Mouse (Mus musculus) heart, embryonic 11.5 days (tissue): ENCODE measurements at regions not wholly inside any gene's neighbourhood (a gene's known extent, or its start where the extent isn't known, plus 50 kb on each side); places are given as distances from the start of the nearest gene placed in this dataset.

Source experiments
- ATAC-seq: fragments of 200-750 bp; cut with Nextera tagmentation; replicated peaks from 2 replicates; pipeline ENCODE4 v1.8.0; 2017; ENCODE audit warnings: moderate library complexity; ENCODE audit not compliant: insufficient number of reproducible peaks, low FRiP score, low TSS enrichment
- H3K27ac ChIP-seq: fragments of 300-500 bp; sonication (generic); 2 replicates; pipeline ENCODE4 v1.5.1; 2014; ENCODE audit warnings: mild to moderate bottlenecking, low read depth, low read length
- H3K27me3 ChIP-seq: fragments of 300-500 bp; sonication (generic); 2 replicates; pipeline ENCODE4 v1.6.1; 2014; ENCODE audit warnings: mild to moderate bottlenecking, low read length, mixed read lengths; ENCODE audit not compliant: control insufficient read depth, insufficient read depth
- H3K36me3 ChIP-seq: fragments of 300-500 bp; sonication (generic); 2 replicates; pipeline ENCODE4 v1.6.1; 2014; ENCODE audit warnings: mild to moderate bottlenecking, low read length, moderate library complexity, mixed read lengths; ENCODE audit not compliant: control insufficient read depth, insufficient read depth
- H3K4me1 ChIP-seq: fragments of 300-500 bp; sonication (generic); 2 replicates; pipeline ENCODE4 v1.6.1; 2014; ENCODE audit warnings: low read length; ENCODE audit not compliant: control insufficient read depth, insufficient read depth
- H3K4me2 ChIP-seq: fragments of 300-500 bp; sonication (generic); 2 replicates; pipeline ENCODE4 v1.6.1; 2014; ENCODE audit warnings: mild to moderate bottlenecking, moderate library complexity
- H3K4me3 ChIP-seq: fragments of 300-500 bp; sonication (generic); 2 replicates; pipeline ENCODE4 v1.5.1; 2014; ENCODE audit warnings: low read depth, low read length
- H3K9ac ChIP-seq: fragments of 300-500 bp; sonication (generic); 2 replicates; pipeline ENCODE4 v1.6.1; 2014; ENCODE audit warnings: mild to moderate bottlenecking, low read depth, low read length, moderate library complexity
- H3K9me3 ChIP-seq: fragments of 300-500 bp; sonication (generic); replicated peaks from 2 replicates; pipeline ENCODE4 v1.6.1; 2016; ENCODE audit warnings: low read length; ENCODE audit not compliant: control insufficient read depth
- whole genome bisulfite sequencing: fragments of 180-500 bp; shearing (Covaris S2); extraction: QIAGEN DNeasy Blood & Tissue Kit; methylation state at CpG from one replicate; pipeline ENCODE4 v1.1.7; 2014; ENCODE audit not compliant: insufficient replicate concordance; 5-methylcytosine and 5-hydroxymethylcytosine counted together

- no peaks in the 10 kb centered on the region for H3K9me3 ChIP-seq
- no peak overlapping the region for H3K4me2 ChIP-seq
- H3K4me1 ChIP-seq: no peaks in the 10 kb centered on the region
- 77% methylated on average over 6 of the region's 6 CpGs for WGBS
- no peaks in the 10 kb centered on the region for H3K27me3 ChIP-seq
- no peaks in the 10 kb centered on the region for H3K36me3 ChIP-seq
- H3K4me3 ChIP-seq: no peak overlapping the region
- no peak overlapping the region for H3K9ac ChIP-seq
- no peak overlapping the region for H3K27ac ChIP-seq
- no peak for ATAC-seq
These were observed 98.4 kb upstream of the Plxna2 start for GRCm38 (mm10) chr1:194519509-194520220.

DNA sequence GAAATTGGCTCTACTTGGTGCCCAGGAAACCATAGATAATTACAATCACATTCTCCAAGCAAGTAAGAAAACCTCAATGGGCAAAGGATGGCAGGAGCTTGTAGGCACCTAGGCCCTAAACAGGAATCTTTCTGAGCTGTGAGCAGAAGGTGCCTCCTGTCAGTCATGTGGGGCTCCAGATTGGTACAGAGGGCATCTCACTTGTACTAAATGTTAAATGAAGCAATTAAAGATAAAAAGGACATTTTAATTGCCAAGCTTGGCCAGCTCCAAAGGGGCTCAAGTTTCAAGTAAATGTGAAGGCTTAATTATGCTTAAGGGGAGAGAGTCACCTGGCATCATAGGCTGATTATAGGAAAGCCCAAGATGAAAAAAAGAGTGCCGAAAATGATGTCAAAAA, 101.9 kb upstream of the Plxna2 start:
- 58% methylated on average over 1 of the region's 1 CpGs for WGBS

GRCm38 (mm10) chr1:194508314-194508713, 109.7 kb upstream of the Plxna2 start:
- Histone ChIP-seq H3K27me3 (no peaks in the 10 kb centered on the region), H3K4me2 (no peak overlapping the region), H3K4me3 (no peak overlapping the region), H3K27ac (no peak overlapping the region), H3K9ac (no peak overlapping the region), H3K9me3 (no peaks in the 10 kb centered on the region; the same call in 1 of the 2 replicates), H3K36me3 (no peaks in the 10 kb centered on the region), H3K4me1 (no peaks in the 10 kb centered on the region)
- 67% methylated on average over 1 of the region's 1 CpGs for WGBS
- no peak for ATAC-seq

More for the DNA sequence above, 101.9 kb upstream of the Plxna2 start:
- no peak for ATAC-seq
- Histone ChIP-seq H3K4me3 (no peak overlapping the region), H3K27me3 (no peaks in the 10 kb centered on the region), H3K9me3 (no peaks in the 10 kb centered on the region; the same call in 1 of the 2 replicates), H3K4me1 (no peaks in the 10 kb centered on the region), H3K9ac (no peak overlapping the region), H3K4me2 (no peak overlapping the region), H3K27ac (no peak overlapping the region), H3K36me3 (no peaks in the 10 kb centered on the region)

GRCm38 (mm10) chr1:194505826-194506225, 112.2 kb upstream of the Plxna2 start:
- Histone ChIP-seq H3K9ac (no peak overlapping the region), H3K36me3 (no peaks in the 10 kb centered on the region), H3K27ac (no peak overlapping the region), H3K4me2 (no peak overlapping the region), H3K4me3 (no peak overlapping the region), H3K9me3 (no peaks in the 10 kb centered on the region), H3K4me1 (no peaks in the 10 kb centered on the region), H3K27me3 (no peaks in the 10 kb centered on the region)
- ATAC-seq: no peak
- 46% methylated on average over 3 of the region's 3 CpGs for WGBS

DNA sequence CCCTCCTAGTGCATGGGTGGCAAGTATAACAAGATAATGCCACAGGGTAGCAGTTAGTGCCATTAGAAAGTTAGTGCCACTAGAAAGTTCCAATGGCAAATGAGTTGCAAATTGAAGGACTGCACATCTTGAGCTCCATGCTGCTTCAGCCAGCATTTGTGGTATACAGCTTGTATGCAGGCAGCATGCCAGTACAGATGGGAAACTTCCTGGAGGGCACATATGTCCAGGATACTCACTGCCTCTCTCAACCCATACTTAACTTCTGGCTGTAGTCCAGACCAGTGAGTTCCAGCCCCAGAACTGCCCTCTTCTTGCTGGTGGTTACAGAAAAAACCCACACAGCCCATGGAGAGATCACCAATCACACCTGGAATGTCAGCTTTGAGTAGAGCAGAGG, 113.8 kb upstream of the Plxna2 start:
- Histone ChIP-seq H3K27ac (no peak overlapping the region), H3K27me3 (no peaks in the 10 kb centered on the region)
- ATAC-seq: no peak

GRCm38 (mm10) chr1:194503517-194503916, 114.5 kb upstream of the Plxna2 start:
- H3K9me3 ChIP-seq: no peaks in the 10 kb centered on the region

More for the DNA sequence above, 113.8 kb upstream of the Plxna2 start:
- H3K9me3 ChIP-seq: no peaks in the 10 kb centered on the region
- no peak overlapping the region for H3K4me3 ChIP-seq
- H3K4me1 ChIP-seq: no peaks in the 10 kb centered on the region
- H3K36me3 ChIP-seq: no peaks in the 10 kb centered on the region
- no peak overlapping the region for H3K4me2 ChIP-seq
- H3K9ac ChIP-seq: no peak overlapping the region

GRCm38 (mm10) chr1:194496424-194496823, 121.6 kb upstream of the Plxna2 start:
- Histone ChIP-seq H3K4me3 (no peak overlapping the region), H3K9me3 (no peaks in the 10 kb centered on the region), H3K9ac (no peak overlapping the region), H3K36me3 (no peaks in the 10 kb centered on the region), H3K27ac (no peak overlapping the region), H3K4me2 (no peak overlapping the region), H3K4me1 (no peaks in the 10 kb centered on the region), H3K27me3 (no peaks in the 10 kb centered on the region)
- no peak for ATAC-seq
- whole genome bisulfite sequencing: 70% methylated on average over 2 of the region's 2 CpGs

More at GRCm38 (mm10) chr1:194503517-194503916, 114.5 kb upstream of the Plxna2 start:
- Histone ChIP-seq H3K27ac (no peak overlapping the region), H3K36me3 (no peaks in the 10 kb centered on the region), H3K4me2 (no peak overlapping the region), H3K27me3 (no peaks in the 10 kb centered on the region), H3K9ac (no peak overlapping the region), H3K4me1 (no peaks in the 10 kb centered on the region), H3K4me3 (no peak overlapping the region)
- ATAC-seq: no peak
- WGBS: 47% methylated on average over 3 of the region's 3 CpGs

DNA sequence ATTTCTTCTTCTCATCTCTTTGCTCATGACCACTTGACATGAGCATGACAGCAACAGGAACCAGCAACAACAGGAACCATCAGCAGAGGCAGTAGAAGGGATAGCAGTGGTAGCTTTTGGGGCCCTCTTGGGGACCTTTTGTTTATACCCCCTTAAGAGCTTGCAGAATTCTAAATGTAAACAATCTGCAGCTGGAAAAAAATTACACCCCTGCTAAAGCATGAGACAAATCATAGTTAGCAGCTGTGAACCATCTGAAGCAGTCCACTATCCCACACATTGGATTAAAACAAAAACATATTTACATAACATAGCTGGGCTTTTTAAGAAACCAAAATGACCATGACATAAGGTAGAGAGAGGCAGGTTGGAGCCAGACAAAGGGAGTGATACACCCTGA, 126.9 kb upstream of the Plxna2 start:
- ATAC-seq: no peak
- no peak overlapping the region for H3K9ac ChIP-seq
- no peaks in the 10 kb centered on the region for H3K27me3 ChIP-seq

DNA sequence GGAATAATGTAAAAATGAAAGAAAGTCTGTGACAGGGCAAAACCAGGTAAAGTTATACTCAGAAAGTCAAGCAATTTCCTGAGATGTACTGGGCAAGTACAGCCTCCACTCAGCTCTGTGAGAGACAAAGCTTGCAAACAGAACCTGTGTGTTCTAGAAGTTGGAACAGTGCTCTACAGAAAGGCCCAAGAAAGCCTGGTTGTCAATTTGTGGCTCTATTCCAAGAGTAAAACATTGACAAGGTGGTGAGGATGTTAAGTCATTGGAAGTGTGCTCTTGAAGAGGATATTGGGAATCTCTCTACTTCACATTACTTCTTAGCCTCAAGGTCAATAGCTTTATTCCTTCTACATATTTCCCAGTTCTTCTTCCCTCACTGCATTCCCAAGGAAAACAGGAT, 129.9 kb upstream of the Plxna2 start:
- no peak overlapping the region for H3K9ac ChIP-seq
- H3K27me3 ChIP-seq: no peaks in the 10 kb centered on the region
- no peak overlapping the region for H3K4me2 ChIP-seq
- no peak overlapping the region for H3K27ac ChIP-seq
- H3K4me1 ChIP-seq: no peaks in the 10 kb centered on the region
- H3K4me3 ChIP-seq: no peak overlapping the region
- H3K9me3 ChIP-seq: no peaks in the 10 kb centered on the region
- ATAC-seq: no peak
- H3K36me3 ChIP-seq: no peaks in the 10 kb centered on the region

More for the DNA sequence above, 126.9 kb upstream of the Plxna2 start:
- no peaks in the 10 kb centered on the region for H3K36me3 ChIP-seq
- H3K9me3 ChIP-seq: no peaks in the 10 kb centered on the region
- no peak overlapping the region for H3K27ac ChIP-seq
- H3K4me2 ChIP-seq: no peak overlapping the region
- H3K4me3 ChIP-seq: no peak overlapping the region
- H3K4me1 ChIP-seq: no peaks in the 10 kb centered on the region
